Mouse (Mus musculus) kidney, adult 2 months (tissue): ENCODE results near the gene Erlec1. TPM values are rescaled to one million over a fixed set of nuclear protein-coding genes. Genes with fewer than 3 reads are reported as not detected.

ENCODE experiments used
- DNase-seq: peaks from one replicate; pipeline ENCODE4 v3.0.0; 2021
- H3K27ac ChIP-seq: fragments of 200-500 bp; 2 replicates; pipeline ENCODE4 v1.5.1; 2012; ENCODE audit warnings: low read depth, low read length, control low read depth, inconsistent platforms; ENCODE audit not compliant: insufficient read depth
- H3K27me3 ChIP-seq: fragments of 200-500 bp; replicated peaks from 2 replicates; pipeline ENCODE4 v1.6.1; 2012; ENCODE audit warnings: mild to moderate bottlenecking, moderate library complexity, low read length, inconsistent platforms; ENCODE audit not compliant: control insufficient read depth, insufficient read depth
- H3K36me3 ChIP-seq: fragments of 200-500 bp; 2 replicates; pipeline ENCODE4 v1.6.1; 2012; ENCODE audit warnings: mild to moderate bottlenecking, moderate library complexity, low read length, inconsistent platforms; ENCODE audit not compliant: control insufficient read depth, insufficient read depth
- H3K4me1 ChIP-seq: fragments of 200-500 bp; 2 replicates; pipeline ENCODE4 v1.6.1; 2011; ENCODE audit warnings: low read length; ENCODE audit not compliant: control insufficient read depth, insufficient read depth
- H3K4me3 ChIP-seq: fragments of 200-500 bp; 2 replicates; pipeline ENCODE4 v1.5.1; 2011; ENCODE audit warnings: mild to moderate bottlenecking, low read depth, low read length, control low read depth; ENCODE audit not compliant: insufficient read depth
- CTCF ChIP-seq: fragments of 200-500 bp; conservative IDR thresholded peaks from 2 replicates; pipeline ENCODE4 v1.5.1; 2011; ENCODE audit warnings: low read depth, mild to moderate bottlenecking, control low read depth, low read length, moderate library complexity, mixed read lengths; ENCODE audit not compliant: insufficient read depth, insufficient read length
- POLR2A ChIP-seq: fragments of 200-500 bp; IDR thresholded peaks from one replicate; pipeline ENCODE4 v1.6.1; 2011; ENCODE audit warnings: low read depth, low read length, control low read depth
- WGBS: fragments of 180-500 bp; shearing (Covaris S2); methylation state at CpG from one replicate; pipeline ENCODE4 v1.1.7; 2018; 5-methylcytosine and 5-hydroxymethylcytosine counted together
- polyA plus RNA-seq: library from polyadenylated mRNA; depleted of rRNA; stranded (reverse); fragments of >200 nt; gene quantifications from 2 replicates; pipeline ENCODE4 v1.2.3, GENCODE M21; 2012; rRNA removed

Gene Erlec1
- polyA plus RNA-seq, result 21.1 and 24.6 TPM in 2 replicates

GRCm38 (mm10) chr11:30954279-30954725 lies at the start of gene Erlec1:
Gene Erlec1 (minus strand): TSS chr11:30954335.
- WGBS, result under 1% methylated on average over 40 of the region's 40 CpGs
- TF ChIP-seq CTCF (no peak), POLR2A (peak; percentile 13)
- peaks cover 5% of the 10 kb centered on the region for H3K36me3 ChIP-seq
- no peaks in the 10 kb centered on the region for H3K27me3 ChIP-seq
- peak within 1 kb of the TSS; percentile 49 for H3K27ac ChIP-seq
- H3K4me1 ChIP-seq, result no peaks in the 10 kb centered on the region
- DNase-seq, result peak; percentile 91
- H3K4me3 ChIP-seq, result peak within 1 kb of the TSS; percentile 87

- Histone ChIP-seq H3K27ac (no peak overlapping the region), H3K36me3 (no peaks in the 10 kb centered on the region), H3K4me3 (no peak overlapping the region), H3K27me3 (no peaks in the 10 kb centered on the region), H3K4me1 (no peaks in the 10 kb centered on the region; the same call in 1 of the 2 replicates)
- WGBS, result 63% methylated on average over 4 of the region's 4 CpGs
- peak; percentile 56 for DNase-seq
- TF ChIP-seq POLR2A (no peak), CTCF (no peak)
Observed at GRCm38 (mm10) chr11:31001169-31001908, 47.2 kb upstream of the Erlec1 start.

GRCm38 (mm10) chr11:31000028-31000427 lies 45.9 kb upstream of the Erlec1 start:
- Histone ChIP-seq H3K27me3 (no peaks in the 10 kb centered on the region), H3K36me3 (no peaks in the 10 kb centered on the region), H3K4me1 (no peaks in the 10 kb centered on the region; the same call in 1 of the 2 replicates), H3K27ac (no peak overlapping the region), H3K4me3 (no peak overlapping the region)
- 86% methylated on average over 2 of the region's 2 CpGs for WGBS
- DNase-seq, result no peak
- TF ChIP-seq POLR2A (no peak), CTCF (no peak)

- WGBS, result 89% methylated on average over 2 of the region's 2 CpGs
- Histone ChIP-seq H3K27me3 (no peaks in the 10 kb centered on the region), H3K4me3 (no peak overlapping the region), H3K4me1 (no peaks in the 10 kb centered on the region; the same call in 1 of the 2 replicates), H3K27ac (no peak overlapping the region), H3K36me3 (no peaks in the 10 kb centered on the region)
- TF ChIP-seq POLR2A (no peak), CTCF (no peak)
- no peak for DNase-seq
Observed at GRCm38 (mm10) chr11:30998704-30999103, 44.6 kb upstream of the Erlec1 start.

GRCm38 (mm10) chr11:30998199-30998598 lies 44.1 kb upstream of the Erlec1 start:
- Histone ChIP-seq H3K4me3 (no peak overlapping the region), H3K4me1 (no peaks in the 10 kb centered on the region; the same call in 1 of the 2 replicates), H3K27me3 (no peaks in the 10 kb centered on the region), H3K36me3 (no peaks in the 10 kb centered on the region), H3K27ac (no peak overlapping the region)
- no peak for DNase-seq
- TF ChIP-seq CTCF (no peak), POLR2A (no peak)
- WGBS, result 92% methylated on average over 5 of the region's 5 CpGs

GRCm38 (mm10) chr11:30996670-30997069 lies 42.5 kb upstream of the Erlec1 start:
- no peaks in the 10 kb centered on the region for H3K27me3 ChIP-seq

GRCm38 (mm10) chr11:30986625-30987017 lies 32.5 kb upstream of the Erlec1 start:
- no peak for DNase-seq
- H3K4me3 ChIP-seq, result peak overlapping the region; percentile 93
- WGBS, result 0% methylated on average over 2 of the region's 2 CpGs
- peak overlapping the region; percentile 1 for H3K27ac ChIP-seq
- H3K4me1 ChIP-seq, result peaks cover 7% of the 10 kb centered on the region; the same call in 1 of the 2 replicates
- H3K27me3 ChIP-seq, result no peaks in the 10 kb centered on the region
- TF ChIP-seq CTCF (no peak), POLR2A (no peak)
- no peaks in the 10 kb centered on the region for H3K36me3 ChIP-seq

More at GRCm38 (mm10) chr11:30996670-30997069, 42.5 kb upstream of the Erlec1 start:
- Histone ChIP-seq H3K36me3 (no peaks in the 10 kb centered on the region), H3K27ac (no peak overlapping the region), H3K4me1 (no peaks in the 10 kb centered on the region), H3K4me3 (no peak overlapping the region)
- no peak for DNase-seq
- TF ChIP-seq CTCF (no peak), POLR2A (no peak)
- 75% methylated on average over 3 of the region's 3 CpGs for WGBS
